Mouse (Mus musculus) induced T-regulatory cell, adult 2 months (primary cell): ENCODE results near the gene Hist1h2ao.
"Not testable (repeated sequence)": the region's sequence is repeated elsewhere in the genome, so short reads cannot be mapped to it uniquely, and the experiment has no call there.

Source experiments
- DNase-seq: peaks from one replicate; pipeline ENCODE4 v3.0.0-alpha.2; 2012; ENCODE audit warnings: low read depth

Gene Hist1h2ao

GRCm38 (mm10) chr13:21811539-21811938 lies 1.3 kb downstream of the Hist1h2ao start, which contains the start of gene Hist1h4m:
Gene Hist1h4m (plus strand): TSS chr13:21811746.
- DNase-seq = not testable (repeated sequence)

DNA sequence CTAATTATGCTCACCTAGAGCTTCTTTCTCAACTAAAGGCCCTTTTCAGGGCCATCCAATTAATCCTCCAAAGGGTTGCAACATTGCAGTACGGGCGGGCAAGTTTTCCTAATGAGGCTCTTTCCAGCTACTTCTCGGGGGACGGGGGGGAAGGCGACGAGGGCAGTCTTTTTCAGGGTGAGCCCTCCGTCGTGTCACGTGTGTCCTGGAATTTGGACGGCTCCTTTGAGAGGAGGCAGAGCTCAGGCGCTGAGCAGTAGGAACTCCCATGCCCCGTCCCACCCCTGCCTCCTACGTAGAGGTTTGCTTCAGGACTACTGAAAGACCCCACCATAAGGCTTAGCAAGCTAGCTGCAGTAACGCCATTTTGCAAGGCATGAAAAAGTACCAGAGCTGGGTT lies 1.8 kb downstream of the Hist1h2ao start:
- DNase-seq = not testable (repeated sequence)

DNA sequence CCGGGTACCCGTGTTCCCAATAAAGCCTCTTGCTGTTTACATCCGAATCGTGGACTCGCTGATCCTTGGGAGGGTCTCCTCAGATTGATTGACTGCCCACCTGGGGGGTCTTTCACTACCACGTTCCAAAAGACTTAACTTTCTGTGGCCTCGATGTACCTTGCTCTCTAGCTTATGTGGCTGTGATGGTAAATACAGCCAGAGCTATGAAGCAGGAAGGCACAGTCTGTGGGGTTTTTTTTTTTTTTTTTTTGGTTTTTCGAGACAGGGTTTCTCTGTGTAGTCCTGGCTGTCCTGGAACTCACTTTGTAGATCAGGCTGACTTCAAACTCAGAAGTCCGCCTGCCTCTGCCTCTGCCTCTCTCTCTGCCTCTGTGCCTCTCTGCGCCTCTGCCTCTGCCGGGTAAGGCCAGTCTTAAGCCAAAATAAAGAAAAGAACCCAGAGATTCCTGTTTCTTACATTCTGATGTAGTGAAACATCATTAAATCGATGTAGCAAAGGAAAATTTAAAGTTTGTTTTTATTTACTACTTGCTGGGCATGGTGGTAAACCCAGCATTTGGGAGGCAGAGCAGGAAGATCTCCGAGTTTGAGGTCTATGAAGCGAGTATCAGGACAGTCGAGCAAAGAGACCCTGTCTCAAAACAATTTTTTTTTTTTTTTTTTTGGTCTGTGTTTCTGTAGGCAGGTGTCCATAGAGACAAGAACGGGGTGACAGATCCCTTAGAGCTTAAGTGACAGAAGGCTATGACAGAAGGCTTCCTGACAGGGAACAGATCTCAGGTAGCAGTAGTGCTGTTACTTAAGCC lies 10.0 kb downstream of the Hist1h2ao start:
- not testable (repeated sequence) for DNase-seq

DNA sequence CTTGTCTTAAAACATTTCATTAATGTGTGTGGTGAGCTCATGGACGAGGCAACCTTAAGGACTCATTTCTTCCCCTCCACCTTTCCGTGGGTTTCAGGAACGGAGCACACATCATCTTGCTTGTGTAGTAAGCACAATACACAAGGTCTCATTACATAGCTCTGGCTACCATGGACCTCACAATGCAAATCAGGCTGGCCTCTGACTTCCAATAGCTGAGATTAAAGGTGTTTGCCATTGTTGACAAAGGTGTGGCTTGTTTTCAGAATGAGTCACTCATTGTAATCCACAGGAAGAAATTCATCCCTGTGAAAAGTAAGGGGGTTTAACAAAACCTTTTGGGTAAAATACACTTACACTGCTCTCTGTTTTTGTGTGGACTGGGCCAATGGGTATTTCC lies 18.2 kb downstream of the Hist1h2ao start:
- peak; percentile 35 for DNase-seq

- peak; percentile 11 for DNase-seq
These were observed 20.1 kb downstream of the Hist1h2ao start for GRCm38 (mm10) chr13:21830344-21830743.

DNA sequence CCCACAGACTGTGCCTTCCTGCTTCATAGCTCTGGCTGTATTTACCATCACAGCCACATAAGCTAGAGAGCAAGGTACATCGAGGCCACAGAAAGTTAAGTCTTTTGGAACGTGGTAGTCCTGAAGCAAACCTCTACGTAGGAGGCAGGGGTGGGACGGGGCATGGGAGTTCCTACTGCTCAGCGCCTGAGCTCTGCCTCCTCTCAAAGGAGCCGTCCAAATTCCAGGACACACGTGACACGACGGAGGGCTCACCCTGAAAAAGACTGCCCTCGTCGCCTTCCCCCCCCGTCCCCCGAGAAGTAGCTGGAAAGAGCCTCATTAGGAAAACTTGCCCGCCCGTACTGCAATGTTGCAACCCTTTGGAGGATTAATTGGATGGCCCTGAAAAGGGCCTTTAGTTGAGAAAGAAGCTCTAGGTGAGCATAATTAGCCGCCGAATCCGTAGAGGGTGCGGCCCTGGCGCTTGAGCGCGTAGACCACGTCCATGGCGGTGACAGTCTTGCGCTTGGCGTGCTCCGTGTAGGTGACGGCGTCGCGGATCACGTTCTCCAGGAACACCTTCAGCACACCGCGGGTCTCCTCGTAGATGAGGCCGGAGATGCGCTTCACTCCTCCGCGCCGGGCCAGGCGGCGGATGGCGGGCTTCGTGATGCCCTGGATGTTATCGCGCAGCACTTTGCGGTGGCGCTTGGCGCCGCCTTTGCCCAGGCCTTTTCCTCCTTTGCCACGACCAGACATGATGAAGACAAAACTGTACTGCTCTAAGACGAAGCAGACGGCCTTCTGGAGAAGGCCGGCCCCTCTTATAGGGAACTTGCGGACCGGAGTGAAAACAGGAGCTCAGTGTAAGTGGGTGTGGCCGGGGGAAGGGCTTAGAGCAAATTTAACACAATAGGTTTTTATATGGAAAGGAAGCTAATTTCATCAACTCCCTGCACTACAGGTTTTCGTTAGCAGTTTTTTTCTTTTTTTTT lies 21.4 kb downstream of the Hist1h2ao start, which contains the start of gene Hist1h4n:
Hist1h4n (minus strand) TSS at position 779 of the 977 bp plus-strand sequence.
- DNase-seq = not testable (repeated sequence)

- DNase-seq = not testable (repeated sequence)
These were observed 23.2 kb downstream of the Hist1h2ao start, which contains the start of the genes Hist1h2ap and Hist1h2br for GRCm38 (mm10) chr13:21833461-21833860. Gene Hist1h2ap (minus strand): TSS chr13:21833507. Gene Hist1h2br (plus strand): TSS chr13:21833743.

DNA sequence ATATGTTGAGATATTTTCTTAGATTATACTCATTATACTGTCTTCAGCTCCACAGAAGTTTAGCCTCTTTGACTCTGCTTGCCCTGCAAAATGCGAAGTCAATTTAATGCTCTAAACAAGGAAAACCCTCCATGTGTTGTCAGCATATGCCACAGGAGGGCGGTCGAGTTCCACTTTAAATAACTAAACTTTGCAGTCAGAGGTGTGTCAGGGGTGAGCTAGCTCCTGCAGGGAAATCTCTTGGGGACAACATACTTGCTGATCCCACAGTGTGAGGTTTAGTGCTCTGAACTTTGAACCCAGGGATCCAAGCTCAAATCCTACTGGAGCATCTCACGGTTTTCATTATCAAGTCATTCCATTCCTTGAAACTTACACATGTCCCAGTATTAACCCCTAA lies 30.2 kb downstream of the Hist1h2ao start:
- not testable (repeated sequence) for DNase-seq

DNA sequence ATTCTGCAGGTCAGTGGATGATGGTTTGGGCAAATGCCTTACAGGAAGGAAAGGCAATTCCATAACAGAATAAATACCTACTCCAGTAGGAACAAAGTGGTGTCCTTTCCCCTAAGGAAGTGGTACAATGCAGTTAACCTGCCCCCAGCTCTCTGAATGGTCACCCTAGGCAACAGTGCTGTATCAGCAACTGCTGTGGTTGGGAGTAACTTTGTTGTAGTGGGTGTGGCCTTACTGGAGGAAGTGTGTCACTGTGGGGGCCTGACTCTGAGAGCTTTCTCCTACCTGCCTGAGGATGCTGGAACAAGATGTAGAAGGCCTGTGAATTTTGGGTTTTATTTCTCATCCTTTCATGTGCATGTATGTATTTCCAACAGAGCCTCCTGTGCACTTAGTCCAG lies 36.1 kb downstream of the Hist1h2ao start:
- not testable (repeated sequence) for DNase-seq

- no peak for DNase-seq
These were observed 37.6 kb downstream of the Hist1h2ao start for GRCm38 (mm10) chr13:21847883-21848282.

DNA sequence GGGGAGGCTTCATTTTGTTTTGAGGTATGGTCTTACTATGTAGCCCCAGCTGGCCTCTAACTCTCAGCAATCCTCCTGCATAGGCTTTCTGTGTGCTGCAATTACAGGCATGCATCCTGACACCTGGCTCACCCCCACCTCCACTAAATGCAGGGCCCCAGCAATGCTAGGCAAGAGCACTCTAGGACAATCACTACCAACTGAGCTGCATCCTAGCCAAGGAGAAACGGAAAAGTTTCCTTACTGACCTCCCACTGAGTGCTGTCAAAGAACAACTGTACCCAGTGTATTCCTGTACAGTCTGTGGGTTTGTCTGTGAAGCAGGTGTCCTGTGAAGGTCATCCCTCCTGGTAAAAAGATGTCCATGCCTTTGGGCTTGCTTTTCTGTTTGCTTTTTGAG lies 40.4 kb downstream of the Hist1h2ao start:
- not testable (repeated sequence) for DNase-seq

GRCm38 (mm10) chr13:21852215-21852945 lies 42.1 kb downstream of the Hist1h2ao start:
- peak; percentile 36 for DNase-seq

GRCm38 (mm10) chr13:21855146-21855545 lies 44.9 kb downstream of the Hist1h2ao start:
- DNase-seq = peak; percentile 65

DNA sequence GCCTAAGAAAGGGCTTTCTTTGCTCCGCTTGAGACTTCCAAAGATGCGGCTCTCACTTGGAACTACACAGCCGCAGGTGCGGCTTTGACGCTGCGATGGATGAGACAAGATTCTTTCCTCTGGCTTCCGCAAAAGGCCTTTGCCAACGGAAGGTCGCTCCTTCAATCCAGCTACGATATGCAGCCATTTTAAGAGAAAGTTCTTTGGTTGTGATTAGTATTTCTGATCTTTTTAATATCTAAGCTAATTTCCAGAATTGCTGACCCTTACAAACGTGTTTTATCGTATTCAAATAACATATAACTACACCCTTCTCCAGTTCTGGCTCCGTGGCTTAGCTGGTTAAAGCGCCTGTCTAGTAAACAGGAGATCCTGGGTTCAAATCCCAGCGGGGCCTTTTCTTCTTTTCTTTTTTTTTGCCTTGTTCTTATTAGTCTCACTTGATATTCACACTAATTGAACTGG lies 45.5 kb downstream of the Hist1h2ao start:
- DNase-seq = peak; percentile 57
